Mouse (Mus musculus) cerebellum, adult 9-11 months (tissue): ENCODE data around the gene Ireb2.
"Not testable (repeated sequence)": the region's sequence is repeated elsewhere in the genome, so short reads cannot be mapped to it uniquely, and the experiment has no call there.

Source experiments
- DNase-seq: peaks from one replicate; pipeline ENCODE4 v3.0.0; 2022

The Ireb2 gene

DNA sequence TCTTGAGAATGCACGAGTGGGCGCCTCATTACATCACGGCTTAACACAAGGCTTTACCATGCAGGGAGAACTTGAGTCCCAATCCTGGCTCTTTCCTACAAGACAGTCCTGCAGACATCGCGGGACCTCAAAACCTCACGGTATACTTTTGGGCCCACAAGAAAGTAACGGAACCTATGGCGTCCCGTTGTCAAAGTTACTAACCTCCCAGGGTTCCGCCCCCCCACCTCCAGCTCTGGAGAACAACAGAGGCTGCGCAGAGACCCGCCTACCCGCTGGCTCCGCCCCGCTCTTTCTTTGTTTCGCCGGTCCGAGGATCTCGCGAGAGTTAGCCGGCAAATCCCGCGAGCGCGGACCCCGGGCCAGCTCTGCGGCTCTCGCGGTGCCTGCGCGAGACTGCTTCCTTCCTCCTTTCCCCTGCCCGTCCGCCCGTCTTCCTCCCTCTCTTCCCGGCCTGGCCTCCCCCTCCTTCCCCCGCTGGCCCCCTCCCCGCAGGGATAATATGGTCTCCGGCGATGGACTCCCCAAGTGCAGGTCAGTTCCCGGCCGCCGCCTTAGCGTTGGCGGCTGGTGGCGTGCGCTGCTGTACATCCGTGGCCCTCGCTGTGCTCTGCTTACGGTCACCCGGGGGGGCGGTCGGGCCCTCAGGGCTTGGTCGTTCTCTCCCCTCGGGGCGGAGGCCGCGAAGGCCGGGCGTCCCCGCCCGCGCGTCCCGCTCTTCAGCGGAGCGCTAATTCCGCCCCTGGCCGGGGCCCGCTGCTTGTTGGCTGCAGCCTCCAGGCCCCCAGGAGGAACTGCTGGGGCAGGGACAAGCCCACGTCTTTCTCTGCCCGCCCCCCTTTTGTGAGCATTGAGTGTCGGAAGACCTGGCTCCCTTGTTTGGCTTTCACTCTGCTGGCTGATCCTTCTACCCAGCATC is at the start of gene Ireb2:
Ireb2 (plus strand) TSS at position 427 of the 919 bp plus-strand sequence.
- DNase-seq, result peak; percentile 98

DNA sequence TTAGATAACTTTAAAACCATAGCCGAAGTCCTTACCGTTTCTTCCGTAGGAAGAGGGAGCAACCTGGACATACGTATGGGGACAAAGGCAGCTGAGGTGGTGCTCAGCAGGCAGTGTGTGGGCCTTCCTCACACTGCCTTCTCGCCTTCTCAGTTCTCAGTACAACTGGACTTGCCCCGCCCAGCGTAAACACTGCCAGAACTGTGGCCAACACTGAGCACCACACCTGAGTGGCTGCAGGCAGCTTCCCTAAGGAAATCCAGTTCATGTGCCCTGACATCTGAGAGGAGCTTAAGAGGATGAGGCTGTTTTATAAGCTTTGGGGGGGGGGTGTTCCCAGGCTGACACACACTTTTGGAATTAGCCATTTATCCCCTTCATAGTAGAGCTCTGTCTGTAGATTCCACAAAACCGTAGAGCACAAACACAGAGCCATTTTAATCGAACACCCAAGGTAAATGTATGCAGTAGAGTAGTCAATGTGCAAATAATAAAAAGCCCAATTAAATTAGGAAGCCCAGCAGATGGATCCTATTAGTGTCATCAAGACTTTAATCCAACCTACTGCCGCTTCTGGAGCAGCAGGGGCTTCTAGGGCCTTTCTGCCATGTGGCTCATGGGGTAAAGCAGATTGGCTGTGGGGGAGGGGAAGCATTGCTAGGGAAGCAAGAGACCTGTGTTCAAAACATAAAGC is 46.9 kb upstream of the Ireb2 start:
- DNase-seq, result no peak

DNA sequence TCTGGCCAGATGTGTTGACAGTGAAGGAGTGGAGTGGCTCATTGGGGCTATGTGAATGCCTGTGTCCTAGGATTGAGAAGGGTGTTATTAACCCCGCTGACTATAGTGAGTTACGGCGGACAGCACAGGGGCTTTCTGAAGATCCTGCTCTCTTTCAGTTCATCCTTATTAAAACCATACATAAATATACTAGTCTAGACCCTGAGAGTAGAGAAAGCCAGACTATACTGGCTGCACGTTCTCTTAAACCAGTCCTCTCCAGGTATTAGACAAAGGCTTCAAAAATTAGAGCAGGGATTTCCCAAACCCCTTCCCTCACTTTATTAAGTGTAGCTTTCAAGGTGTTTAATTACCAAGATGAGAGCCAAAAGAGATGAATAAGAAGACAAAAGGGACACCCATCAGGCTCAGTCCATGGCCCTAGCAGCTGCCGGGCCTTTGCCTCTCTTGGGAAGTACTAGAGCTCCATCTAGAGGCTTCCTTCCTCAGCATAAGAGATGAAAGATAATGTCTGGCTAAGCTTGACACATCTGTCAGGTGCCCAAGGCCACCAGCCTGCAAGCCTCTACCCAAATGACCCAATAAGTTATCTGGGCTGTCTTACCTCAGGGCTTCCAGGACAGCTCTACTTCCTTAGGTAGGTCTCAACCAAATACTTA is 42.0 kb upstream of the Ireb2 start:
- no peak for DNase-seq

DNA sequence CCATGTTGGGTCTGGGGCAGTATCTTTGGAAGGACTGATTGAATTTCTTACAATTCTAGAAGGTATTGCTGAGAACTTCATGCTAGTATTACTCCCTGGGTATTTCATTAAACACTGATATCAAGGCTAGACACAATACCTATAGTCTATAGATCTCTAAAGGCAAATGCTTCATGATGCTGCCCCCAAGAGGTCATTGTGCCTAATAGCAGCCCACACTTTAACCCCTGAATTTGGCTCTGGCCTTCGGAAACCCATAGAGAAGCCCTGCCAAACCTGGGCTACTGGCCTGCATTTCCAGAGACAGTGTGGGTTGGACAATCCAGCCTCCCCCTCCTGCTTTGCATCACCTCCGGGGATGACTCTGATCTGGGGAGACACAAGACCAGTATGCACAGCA is 33.8 kb upstream of the Ireb2 start:
- DNase-seq, result no peak

DNA sequence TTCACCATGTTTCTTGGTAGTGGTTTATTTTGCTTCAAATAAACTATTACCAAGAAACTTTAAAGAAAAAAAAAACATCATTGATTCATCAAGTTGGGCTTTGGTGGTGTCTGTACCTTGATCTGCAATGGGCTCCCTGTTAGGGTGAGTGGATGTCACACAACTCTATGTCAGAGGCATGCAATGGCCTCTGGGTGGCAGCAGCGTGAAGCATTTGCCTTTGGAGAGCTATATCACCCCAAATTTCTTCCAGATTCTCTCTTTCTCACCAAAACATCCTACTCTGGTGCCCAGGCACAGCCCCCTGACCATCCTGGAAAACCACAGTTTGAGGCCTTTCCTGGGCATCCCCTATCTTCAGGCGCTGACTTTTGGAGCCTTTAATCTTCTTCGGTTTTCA is 33.0 kb upstream of the Ireb2 start:
- peak; percentile 5 for DNase-seq

DNA sequence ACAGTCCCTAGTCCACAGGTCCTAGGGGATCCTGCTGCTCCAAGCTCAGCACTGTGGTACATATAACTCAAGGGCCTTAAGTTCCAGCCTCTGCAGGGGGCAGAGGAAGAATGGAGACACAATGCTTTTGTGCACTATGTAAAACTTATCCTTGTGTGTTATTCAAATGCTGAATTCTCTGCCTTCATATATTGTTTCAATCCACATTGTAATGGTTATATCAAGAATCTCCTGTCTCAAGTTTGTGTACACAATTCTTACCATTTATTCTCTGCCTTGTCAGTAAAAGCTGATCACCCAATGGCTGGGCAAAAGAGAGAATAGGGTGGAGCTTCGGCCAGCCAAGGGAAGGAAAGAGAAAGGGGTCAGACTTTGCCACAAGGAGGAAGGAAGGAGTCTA is 29.8 kb upstream of the Ireb2 start:
- DNase-seq, result no peak

DNA sequence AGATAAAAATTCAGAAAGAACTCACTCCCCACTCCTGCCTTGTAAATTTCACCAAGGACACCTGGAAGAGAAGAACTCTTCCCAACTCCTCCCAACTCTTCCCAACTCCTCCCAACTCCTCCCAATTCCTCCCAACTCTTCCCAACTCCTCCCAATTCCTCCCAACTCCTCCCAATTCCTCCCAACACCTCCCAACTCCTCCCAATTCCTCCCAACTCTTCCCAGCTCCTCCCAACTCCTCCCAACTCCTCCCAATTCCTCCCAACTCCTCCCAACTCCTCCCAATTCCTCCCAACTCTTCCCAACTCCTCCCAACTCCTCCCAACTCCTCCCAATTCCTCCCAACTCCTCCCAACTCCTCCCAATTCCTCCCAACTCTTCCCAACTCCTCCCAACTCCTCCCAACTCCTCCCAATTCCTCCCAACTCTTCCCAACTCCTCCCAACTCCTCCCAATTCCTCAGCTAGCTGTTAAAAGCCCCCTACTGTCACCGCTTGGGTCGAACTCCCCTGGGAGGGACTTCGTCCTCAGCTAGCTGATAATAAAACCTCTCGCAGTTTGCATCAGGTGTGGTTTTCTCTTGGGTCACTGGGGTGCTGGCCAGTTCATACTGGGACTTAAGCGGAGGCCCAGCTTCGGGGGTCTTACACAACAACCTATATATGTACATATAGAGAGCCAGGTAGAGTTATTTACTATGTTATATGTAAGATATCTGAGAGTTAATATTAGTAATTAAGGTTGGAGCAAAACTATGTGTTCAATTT is 27.5 kb upstream of the Ireb2 start:
- not testable (repeated sequence) for DNase-seq

DNA sequence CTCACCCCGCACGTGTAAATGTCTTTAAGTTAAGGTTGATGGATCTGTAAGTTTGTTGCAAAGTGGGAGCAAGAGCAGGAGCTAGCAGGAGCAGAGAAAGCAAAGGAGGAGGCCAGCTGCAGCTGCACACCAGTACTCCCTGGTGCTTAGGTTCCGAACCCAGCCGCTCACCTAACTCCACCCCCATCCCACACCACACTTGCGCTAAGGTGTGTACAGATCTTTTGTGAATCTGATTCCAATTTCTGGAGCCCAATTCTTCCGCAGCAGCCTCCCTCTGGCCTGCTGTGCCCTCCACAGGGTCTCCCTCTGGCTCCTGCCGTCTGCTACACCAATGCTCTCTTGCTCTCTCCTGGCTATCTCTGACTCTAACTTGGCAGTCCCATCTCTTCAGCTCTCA is 25.8 kb upstream of the Ireb2 start:
- DNase-seq, result no peak

DNA sequence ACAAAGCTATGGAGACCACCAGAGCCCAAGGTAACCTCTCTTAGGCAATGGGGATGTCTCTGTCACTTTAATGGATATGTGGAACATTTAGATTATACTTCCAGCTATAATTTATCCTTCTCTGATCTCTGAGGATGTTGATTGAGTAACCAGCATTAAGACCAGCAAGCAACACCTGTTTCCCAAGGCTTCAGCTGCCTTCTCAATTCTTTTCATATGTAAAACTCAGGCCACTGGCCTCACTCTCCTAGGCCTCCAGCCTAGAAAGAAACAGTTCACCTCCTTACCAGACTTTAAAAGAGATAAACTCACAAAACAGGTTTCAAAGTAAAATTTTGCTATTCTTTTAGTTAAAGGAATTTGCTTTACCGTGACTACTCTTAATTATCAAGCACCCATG is 23.4 kb upstream of the Ireb2 start:
- DNase-seq, result no peak

DNA sequence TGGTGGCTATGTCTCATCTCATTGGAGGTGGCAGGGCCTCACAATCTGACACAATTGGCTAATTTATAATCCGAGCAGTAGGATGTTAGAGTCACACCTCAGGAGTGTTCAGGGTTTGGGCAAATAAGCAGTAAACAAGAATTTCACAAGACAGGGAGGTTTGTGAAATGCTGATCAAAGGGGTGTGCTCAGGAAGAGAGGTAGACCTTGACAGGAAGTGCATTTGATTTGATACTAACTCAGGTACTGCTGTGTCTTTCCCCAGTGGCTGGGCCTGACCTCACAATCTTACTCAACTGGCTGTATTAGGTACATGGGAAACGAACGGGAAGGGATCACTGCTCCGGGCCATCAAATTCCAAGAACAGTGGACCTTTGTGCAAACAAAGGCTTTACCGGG is 21.3 kb upstream of the Ireb2 start:
- DNase-seq, result no peak

DNA sequence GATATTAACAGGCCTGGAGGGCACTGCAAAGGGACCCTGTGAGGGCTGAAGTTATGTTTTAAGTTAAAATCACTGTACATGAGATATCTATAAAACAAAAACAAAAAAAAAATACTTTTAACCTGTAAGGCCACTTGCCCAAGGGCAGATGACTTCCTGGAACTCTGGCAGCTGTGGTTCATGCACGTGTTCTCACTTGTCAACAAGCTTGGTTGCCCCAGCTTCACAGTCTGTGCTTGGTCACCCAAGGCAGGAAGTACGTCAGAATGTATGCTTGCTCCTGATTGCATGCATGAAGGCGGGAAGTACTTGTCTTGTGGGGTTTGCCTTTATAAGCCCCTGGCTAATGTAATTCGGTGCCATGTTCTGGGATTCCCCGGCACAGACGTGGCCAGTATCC is 19.7 kb upstream of the Ireb2 start:
- no peak for DNase-seq

DNA sequence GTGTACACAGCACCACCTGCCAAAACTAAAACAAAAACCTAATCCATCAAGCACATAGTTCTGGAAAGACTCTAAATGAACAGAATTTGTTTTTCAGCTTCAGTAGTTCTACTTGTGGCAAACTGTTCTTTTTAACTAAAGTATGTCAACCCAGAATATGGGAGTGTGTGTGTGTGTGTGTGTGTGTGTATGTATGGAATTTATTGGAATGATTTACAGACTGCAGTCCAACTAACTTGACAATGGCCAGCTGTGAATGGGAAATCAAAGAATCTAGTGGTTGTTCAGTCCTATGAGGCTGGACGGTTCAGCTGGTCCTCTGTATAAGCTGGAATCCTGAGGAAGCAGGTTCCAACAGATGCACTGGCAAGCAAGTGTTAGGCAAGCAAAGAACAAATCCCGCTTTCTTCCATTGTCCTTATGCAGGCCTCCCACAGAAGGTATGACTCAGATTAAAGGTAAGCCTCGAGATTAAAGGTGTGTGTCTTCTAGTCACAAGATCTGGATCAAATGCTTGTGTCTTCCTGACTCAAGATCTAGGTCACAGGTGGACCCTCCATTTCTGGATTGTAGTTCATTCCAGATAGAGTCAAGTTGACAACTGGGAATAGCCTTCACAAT is 18.9 kb upstream of the Ireb2 start:
- DNase-seq, result no peak

DNA sequence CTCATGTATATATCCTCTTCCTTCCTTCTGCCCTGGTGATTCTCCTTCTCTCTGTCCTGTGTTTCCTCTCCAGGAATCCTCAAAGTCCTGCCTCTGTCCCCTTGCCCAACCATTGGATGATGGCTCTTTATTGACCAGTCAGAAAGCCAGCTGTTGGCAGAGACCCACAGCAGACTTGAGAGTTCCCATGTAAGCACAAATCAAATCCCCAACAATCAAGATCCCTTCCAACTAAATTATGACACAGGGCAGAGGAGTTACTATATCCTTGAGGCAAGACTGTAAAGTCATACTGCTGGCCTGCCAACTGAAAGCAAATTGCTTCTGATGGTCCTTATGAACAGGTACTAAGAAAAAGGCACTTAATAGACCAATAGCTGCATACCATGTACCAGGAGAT is 15.4 kb upstream of the Ireb2 start:
- no peak for DNase-seq

DNA sequence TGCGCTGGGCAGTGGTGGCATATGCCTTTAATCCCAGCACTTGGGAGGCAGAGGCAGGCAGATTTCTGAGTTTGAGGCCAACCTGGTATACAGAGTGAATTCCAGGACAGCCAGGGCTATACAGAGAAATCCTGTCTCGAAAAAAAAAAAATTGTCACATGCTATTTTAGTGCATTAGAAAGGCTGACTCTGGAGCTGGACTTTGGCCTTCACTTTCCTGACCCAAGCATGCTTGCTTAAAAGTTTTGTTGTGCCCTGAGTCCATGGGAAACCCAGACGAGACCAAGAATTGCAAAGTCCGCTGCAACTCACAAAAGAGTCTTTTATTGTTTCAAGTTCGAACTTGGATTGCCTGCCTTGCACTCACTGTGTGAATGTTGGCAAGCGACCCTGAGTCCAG is 10.6 kb upstream of the Ireb2 start:
- DNase-seq, result not testable (repeated sequence)

DNA sequence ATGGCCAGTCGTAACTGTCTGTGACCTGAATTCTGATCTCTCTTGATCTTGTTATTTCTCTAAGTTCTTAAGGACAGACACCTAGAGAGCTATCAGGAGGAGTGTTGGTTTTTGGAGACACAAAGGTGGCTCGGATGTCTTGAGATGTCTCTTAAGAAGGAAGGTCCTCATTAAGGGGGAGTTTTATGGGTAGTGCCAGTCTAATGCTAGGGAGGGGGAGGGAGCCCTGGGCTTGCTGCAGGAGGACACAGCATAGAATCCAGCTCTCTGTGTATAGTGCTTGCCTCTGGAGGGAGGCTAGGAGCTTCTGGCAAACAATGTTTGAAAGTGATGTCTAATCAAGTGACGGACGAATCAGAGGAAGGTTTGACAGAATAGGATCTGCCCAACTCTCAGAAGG is 10.0 kb upstream of the Ireb2 start:
- no peak for DNase-seq

DNA sequence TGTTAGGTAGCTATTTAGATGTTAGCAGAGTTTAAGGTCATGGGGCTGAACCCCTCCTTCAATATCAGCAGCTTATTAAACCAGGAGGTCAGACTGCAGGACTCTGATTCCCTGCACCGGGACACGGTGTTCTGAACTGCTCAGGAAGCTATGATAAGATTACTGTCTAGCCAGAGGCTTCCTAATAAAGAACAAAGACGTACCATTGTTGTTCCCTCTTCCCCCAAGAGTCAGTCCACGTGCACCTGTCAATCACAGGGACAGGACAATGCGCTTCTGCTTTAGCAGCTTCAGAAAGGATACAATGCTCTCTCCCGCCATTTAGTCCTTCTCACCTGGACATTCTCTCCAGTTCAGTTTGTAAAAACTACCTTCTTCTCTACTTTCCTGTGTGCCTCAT is 8.0 kb upstream of the Ireb2 start:
- no peak for DNase-seq

DNA sequence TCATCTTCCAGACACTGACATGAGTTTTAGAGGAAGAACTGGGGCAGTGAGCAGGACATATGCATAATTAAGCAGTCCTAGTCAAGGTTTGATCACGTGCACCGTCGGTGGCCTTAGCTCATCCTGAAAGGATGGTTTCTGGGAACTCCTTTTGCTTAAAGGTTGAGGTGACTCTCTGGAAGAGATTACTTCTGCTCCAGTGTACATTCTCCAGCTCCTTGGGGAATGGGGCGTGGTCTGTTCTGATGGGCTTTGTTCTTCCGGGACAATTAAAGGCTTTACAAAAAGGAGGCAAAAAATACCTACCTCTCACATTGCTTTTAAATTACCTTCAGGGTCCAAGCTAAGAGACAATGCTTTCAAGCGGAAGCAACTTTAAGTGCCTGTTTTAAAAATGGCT is 7.5 kb upstream of the Ireb2 start:
- no peak for DNase-seq

DNA sequence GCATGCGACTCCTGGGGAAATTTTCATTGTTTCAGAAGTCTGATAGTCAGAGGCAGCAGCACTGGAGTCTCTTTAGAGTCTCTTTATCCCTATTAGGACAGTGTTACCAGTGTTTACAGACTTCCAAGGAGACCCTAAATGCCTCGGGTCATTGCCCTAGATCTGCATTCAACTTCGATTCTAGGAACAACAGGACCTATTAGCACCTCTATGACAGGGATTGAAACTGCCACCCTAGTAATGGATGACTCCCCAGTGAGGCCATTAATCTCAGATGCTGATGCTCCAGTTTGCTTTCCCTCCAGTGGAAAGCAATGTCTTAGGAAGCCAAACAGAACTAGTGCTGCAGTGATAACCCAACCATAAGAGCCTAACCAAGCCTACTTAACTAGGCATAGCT is 6.1 kb upstream of the Ireb2 start:
- no peak for DNase-seq

DNA sequence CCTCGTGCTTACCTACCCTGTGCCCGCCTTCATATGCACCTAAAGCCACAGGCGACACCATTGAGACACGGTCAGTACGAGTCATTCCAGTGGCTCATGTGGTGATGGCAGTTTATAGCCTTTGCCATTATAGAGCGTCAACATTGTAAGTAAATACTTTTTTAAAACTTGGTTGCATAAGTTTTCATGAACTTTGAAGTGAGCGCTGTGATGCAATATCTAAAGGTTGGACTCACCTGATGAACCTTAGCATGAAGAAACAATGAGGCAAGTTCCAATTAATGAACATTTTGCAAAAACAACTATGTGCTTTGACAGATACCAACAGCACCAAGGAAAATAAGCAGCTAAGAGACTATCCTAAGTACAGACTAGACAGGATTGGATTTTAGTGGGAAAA is 3.1 kb upstream of the Ireb2 start:
- no peak for DNase-seq

DNA sequence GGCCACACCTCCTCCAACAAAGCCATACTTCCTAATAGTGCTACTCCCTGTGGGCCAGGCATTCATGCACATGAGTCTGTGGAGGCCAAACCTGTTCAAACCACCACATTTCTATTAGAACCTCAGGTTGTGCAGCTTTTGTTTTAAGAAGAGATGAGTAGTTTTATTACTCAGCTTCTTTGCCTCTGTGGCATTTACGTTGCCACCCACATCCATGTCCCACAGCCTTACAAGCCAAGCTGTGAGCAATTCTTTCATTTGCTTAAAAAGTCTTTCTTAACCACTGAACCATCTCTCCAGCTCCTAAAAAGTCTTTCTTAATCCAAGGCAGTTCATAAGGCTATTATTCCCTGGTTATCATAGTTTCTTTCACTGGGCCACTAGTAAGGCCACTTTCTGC is 15.2 kb downstream of the Ireb2 start:
- DNase-seq, result no peak

DNA sequence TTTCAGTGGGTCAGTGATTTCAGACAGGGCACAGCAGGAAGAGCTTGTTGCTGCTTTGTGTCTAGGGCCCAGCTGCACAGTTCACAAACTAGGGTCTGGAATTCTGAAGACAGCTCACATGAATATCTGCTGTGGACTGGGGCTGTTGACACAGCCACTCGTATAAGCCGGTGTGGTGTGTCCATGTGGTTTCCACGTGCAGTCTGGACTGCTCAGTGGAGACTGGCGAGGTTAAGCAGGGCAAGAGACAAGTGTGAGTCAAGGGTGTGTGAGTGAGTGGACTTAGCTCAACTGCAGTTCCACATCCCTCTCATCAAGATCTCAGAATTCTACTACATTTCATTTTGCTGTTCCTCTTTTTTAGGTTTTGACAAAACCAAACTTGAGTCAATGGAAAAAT is 28.5 kb downstream of the Ireb2 start:
- DNase-seq, result no peak

DNA sequence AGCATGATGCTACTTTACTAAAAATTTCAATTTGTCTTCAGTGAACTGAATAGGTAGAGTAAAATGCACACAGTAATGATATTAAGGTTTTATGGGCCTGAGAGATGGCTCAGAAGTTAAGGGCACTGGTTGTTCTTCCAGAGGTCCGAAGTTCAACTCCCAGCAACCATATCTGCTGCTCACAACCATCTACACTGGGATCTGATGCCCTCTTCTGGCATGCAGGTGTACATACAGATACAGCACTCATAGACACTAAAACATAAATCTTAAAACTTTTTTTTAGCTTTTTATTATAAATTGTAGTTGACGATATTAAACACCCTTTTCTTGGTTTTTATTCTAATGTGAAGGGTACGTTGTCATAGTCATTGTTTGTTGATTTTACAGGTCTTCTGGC is 33.5 kb downstream of the Ireb2 start:
- no peak for DNase-seq

DNA sequence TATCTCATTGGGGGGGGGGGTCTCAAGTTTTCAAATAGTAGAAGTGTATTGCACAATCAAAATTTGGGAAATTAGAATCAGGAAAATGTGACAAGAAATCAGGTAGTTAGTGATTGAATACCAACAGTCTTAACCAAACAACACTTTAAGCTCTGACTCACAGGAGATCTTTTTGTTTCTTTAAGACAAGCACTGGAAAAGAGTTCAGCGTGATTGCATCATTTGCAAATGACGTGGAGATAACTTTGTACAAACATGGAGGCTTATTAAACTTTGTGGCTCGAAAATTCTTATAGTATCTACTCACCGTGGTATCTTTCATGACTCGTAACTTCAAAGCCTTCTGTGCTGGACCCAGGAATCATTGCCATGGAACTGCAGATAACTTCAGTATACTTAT is 45.9 kb downstream of the Ireb2 start:
- DNase-seq, result no peak
